Mouse (Mus musculus): ENCODE results near the gene Hspa1l.
"Not testable (repeated sequence)": the region's sequence is repeated elsewhere in the genome, so short reads cannot be mapped to it uniquely, and the experiment has no call there.

DNA sequence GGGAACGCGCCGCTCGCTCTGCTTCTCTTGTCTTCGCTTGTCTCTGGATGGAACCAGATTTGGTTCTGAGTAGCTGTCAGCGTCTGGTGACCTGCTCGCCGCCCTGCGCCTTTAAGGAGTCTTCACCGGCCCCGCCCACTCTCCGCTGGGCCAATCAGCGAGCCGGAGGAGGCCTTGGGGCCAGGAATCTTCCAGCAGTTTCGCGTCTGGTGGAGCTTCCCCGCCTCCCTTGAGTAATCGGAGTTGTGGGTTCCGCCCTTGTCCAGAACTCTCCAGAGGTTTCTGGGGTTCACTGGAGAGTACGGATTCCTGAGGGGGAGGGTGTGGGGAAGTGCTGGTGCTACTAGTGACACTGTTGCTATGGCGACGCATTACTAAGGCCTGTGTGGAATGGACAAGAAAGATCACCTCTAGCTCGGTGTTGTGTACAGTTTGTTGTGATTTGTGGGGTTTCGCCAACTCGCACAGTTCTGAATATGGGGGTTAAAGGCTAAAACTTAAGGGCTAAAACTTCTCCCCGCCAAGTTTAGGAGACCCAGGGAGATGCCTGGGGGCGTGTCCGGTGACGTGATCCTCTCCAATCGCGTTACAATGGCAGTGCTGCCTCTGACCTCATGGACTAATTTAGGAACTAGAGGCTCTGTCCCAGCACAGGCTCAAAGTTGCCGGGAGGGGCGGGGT, at the start of gene Hspa1l, which contains the start of gene Hspa1a:
- TF ChIP-seq CTCF (IDR thresholded peaks at IDR 0.05; ENCODE audit: borderline replicate concordance, insufficient read depth, low read depth, low read length), result not testable (repeated sequence)
- peak; percentile 56; the same call in 1 of the 2 replicates for TF ChIP-seq POLR2A (IDR thresholded peaks at IDR 0.05; ENCODE audit: borderline replicate concordance, insufficient read depth, low read length)
